Mouse (Mus musculus) C2C12 (cell line): ENCODE data around the gene A930033H14Rik.

ENCODE experiments used
- CEBPB ChIP-seq: IDR thresholded peaks from one replicate; pipeline ENCODE4 v1.6.1; 2011; ENCODE audit warnings: low read depth, mild to moderate bottlenecking, control low read depth, moderate library complexity
- CTCF ChIP-seq: IDR thresholded peaks from one replicate; pipeline ENCODE4 v1.5.1; 2011; ENCODE audit not compliant: control insufficient read depth, insufficient read depth, insufficient read length
- MAX ChIP-seq: IDR thresholded peaks from one replicate; pipeline ENCODE4 v1.6.1; 2011; ENCODE audit warnings: mild to moderate bottlenecking, control low read depth
- MYOD1 ChIP-seq: IDR thresholded peaks from one replicate; pipeline ENCODE4 v1.6.1; 2011; ENCODE audit warnings: low read depth; ENCODE audit not compliant: control insufficient read depth, insufficient read length
- MYOG ChIP-seq: IDR thresholded peaks from one replicate; pipeline ENCODE4 v1.6.1; 2011; ENCODE audit not compliant: control insufficient read depth, insufficient read length; ENCODE audit errors: extremely low read depth
- USF1 ChIP-seq: IDR thresholded peaks from one replicate; pipeline ENCODE4 v1.6.1; 2011; ENCODE audit warnings: low read depth, mild to moderate bottlenecking, control low read depth, moderate library complexity

GRCm38 (mm10) chr10:69211976-69212375, 922 bp downstream of the A930033H14Rik start:
- TF ChIP-seq CTCF = no peak
- TF ChIP-seq USF1 = no peak
- TF ChIP-seq MAX = no peak
- no peak for TF ChIP-seq MYOD1
- no peak for TF ChIP-seq MYOG
- no peak for TF ChIP-seq CEBPB
